Mouse (Mus musculus) small intestine, adult 10 weeks (tissue): ENCODE results near the gene Abhd10. TPM values are rescaled to one million over a fixed set of nuclear protein-coding genes. Genes with fewer than 3 reads are reported as not detected.

ENCODE experiments used
- polyA plus RNA-seq: library from polyadenylated mRNA; stranded (reverse); fragments of 350-450 nt; fragmentation: Illumina TruSeq; extraction: RNeasy Lipid Tissue Mini Kit (QIAGEN cat#74804); gene quantifications from one replicate; pipeline ENCODE4 v1.2.3, GENCODE M21; 2014; ENCODE audit warnings: low replicate concordance

The Abhd10 gene
- polyA plus RNA-seq = 16.4 TPM

DNA sequence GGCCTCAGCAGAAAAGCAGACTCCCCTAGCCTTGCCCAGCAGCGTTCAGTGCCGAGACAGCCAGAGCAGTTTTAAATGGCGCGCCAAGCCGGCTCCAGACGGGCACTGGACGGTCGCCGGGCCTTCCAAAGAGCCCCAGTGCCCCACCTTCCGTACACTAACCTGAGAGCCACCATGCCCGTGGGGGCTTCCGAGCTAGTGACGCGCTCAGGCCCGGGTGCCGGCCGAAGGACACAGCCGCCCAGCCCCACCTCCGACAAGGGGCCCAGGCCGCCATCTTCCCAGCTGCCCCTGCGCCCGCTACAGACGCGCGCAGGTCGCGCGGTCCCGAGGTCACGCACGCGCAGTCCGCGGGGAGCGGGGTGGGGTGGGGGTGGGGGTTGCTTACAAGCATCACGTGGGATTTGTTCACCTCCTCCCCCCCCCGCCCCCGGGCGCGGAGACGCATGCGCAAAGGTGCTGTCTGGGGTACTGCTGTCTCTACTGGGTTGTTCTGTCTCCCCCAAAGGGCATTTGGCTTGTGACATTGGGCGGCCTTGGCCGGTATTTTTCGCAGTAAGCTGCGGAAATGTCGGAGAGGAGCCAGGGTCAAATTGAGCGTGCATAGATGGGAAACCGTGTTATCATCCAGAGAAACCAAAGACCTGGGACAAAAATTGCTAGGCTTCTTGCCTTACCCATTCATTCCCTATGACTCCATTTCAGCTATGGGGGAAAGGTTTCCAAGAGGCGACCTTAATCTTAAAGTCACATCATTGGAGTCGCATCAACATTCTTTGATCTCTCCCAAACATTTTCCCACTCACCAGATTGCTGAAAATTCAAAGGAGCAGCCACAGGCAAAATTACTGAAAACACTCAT is at the start of gene Abhd10:
Gene Abhd10, minus strand, starts transcription at position 341 of the 862 bp plus-strand sequence.

DNA sequence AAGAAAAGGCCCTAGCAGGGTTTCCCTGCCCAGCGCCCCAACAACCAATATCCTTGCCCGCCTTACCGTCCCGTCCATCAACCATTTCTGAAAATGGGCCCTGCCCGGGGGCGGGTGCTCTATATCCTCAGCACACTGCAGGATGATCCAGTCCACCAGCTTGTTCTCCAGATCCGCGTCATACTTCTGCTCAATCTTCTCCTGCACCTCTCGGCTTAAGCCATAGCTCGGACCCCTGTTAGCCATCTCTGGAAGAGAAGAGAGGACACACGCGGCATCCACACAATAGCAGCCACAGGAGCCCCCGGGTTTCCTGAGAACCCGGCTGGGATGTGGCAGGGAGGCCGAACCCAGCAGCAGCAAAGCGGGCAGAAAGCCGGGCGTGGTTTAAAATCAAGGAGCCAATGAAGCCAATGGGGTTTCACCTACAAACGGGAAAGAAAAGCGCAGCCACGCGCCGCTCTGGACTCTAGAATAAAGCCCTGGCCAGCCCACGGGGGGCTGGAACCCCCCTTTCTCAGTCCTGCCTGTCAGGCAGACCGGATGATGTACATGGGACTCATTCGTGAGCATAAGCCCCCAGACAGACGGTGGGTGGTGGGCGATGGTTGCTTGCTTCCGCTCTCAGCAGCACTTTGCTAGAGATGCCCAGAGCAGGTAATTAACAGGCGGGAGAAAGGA is 18.6 kb downstream of the Abhd10 start, which contains the start of gene Tagln3:
Gene Tagln3, minus strand, starts transcription at position 548 of the 681 bp plus-strand sequence.

DNA sequence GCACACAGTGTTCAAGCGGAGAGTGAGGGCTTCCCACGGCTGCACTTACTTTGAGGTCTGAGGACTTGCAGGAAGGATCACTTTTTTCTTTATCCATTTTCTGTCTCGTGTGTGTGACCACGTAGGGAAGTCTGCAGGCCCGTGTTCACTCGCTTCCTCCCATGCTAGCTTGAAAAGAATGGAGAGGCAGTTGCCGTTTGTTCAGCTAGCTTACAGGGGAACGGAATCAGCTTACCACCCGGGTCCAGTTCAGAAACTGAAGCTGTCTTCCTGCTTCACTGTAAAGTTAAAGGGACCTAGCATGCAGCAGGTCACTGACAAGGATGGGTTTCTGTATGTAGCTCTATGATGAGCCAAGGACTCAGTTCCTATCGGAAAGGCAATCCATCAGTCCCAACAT is 49.2 kb downstream of the Abhd10 start, which contains the start of gene Tmprss7:
Gene Tmprss7, minus strand, starts transcription at position 101 of the 400 bp plus-strand sequence.

Other genes with a start within 250 kb of the Abhd10 start
- 26.1 TPM for gene Gm609, start 250.0 kb downstream of the Abhd10 start, polyA plus RNA-seq
- gene Gm17783, start 210.9 kb downstream of the Abhd10 start, polyA plus RNA-seq = 18.3 TPM
- gene Slc9c1, start 207.6 kb downstream of the Abhd10 start, polyA plus RNA-seq = not detected
- gene Gcsam, start 132.6 kb downstream of the Abhd10 start, polyA plus RNA-seq = 0.78 TPM
- 27.3 TPM for gene BC016579, start 88.9 kb downstream of the Abhd10 start, polyA plus RNA-seq
- gene Tmprss7, start 49.3 kb downstream of the Abhd10 start, polyA plus RNA-seq = 0.19 TPM
- not detected for gene Tagln3, start 18.3 kb downstream of the Abhd10 start, polyA plus RNA-seq
- 15.1 TPM for gene Phldb2, start 210.6 kb upstream of the Abhd10 start, polyA plus RNA-seq